Mouse (Mus musculus) C3H10T1/2 (cell line): ENCODE measurements around the gene Gm3252. TPM values are rescaled to one million over a fixed set of nuclear protein-coding genes. Genes with fewer than 3 reads are reported as not detected.

Source experiments
- polyA plus RNA-seq, 2 experiments: library from polyadenylated mRNA; unstranded; fragments of >200 nt; fragmentation: generic; extraction: Trizol; gene quantifications; one replicate each; pipeline ENCODE4 v1.2.1; 2012; ENCODE audit warnings: missing spikeins in 2 of 2

Gene Gm3252
- not detected for polyA plus RNA-seq

DNA sequence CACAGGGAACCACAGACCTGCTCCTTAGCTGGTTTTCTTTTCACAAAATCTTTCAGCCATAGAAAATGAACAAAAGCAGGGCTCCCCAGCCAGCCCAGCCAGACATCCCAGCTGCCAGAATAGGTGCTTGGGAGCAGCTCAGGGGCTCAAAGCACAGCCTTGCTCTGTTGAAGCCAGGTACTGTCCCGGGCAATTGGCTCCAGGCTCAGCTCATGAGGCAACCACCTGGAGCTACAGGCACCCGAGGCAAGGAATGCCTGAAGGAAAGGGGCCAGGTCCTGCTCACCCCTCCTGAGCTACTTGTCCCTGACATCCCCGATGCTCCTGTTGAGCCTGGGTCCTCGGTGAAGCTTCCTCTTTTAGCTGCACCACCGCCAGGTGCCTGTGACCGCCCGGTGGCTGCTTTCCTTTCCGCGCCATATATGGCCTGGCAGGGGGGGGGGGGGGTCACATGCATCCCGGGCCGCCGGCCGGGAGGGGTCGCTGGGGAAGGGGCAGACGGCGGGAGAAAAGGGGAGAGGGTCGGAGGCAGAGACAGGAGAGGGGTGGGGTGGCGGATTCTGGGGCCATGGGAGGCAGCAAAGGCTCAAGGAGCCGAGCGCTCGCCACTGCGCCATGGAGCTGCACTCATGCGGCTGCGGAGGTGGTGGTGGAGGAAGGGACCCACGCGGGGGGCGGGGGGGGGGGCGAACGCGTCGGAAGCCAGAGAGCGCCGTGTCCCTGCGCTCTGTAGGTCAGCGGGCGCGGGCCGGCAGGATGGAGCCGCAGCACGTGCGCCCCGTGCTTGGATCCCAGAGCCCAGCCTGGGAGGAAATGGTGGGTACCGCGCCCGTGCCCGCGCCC, at the start of gene Gm3252:
Gm3252 (plus strand) TSS at position 738 of the 843 bp plus-strand sequence.

DNA sequence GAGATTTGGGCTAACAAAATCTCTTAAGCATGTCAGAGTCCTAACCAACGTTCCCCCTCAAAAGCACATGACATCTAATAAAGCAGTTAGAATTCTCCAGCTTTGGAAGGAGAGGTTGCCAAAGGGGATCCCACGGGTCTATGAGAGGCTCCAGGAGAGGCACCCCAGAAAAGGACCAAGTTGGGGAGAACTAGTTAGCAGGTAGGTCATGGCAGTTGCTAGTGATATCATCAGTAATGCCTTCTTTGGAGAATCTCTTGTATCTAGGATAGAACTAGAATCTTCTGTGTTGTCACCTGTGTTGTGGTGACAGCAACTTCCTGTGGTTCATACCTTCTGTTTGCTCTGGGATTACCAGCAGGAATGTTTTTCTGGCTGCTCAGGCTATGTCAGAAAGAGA, 17.6 kb upstream of the Gm3252 start, which contains the start of gene Gm7876:
Gm7876 (plus strand) TSS at position 301 of the 400 bp plus-strand sequence.

DNA sequence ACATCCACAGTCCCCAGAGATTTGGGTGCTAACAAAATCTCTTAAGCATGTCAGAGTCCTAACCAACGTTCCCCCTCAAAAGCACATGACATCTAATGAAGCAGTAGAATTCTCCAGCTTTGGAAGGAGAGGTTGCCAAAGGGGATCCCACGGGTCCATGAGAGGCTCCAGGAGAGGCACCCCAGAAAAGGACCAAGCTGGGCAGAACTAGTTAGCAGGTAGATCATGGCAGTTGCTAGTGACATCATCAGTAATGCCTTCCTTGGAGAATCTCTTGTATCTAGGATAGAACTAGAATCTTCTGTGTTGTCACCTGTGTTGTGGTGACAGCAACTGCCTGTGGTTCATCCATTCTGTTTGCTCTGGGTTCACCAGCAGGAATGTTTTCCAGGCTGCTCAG, 49.5 kb downstream of the Gm3252 start, which contains the start of gene Gm9602:
Gm9602 (plus strand) TSS at position 301 of the 400 bp plus-strand sequence.

Other genes with a start within 250 kb of the Gm3252 start
- not detected for gene Gm3182, start 245.0 kb upstream of the Gm3252 start, polyA plus RNA-seq
- not detected for gene Gm3047, start 171.4 kb upstream of the Gm3252 start, polyA plus RNA-seq
- not detected for gene Gm8159, start 94.4 kb upstream of the Gm3252 start, polyA plus RNA-seq
- not detected for gene Gm3239, start 62.6 kb upstream of the Gm3252 start, polyA plus RNA-seq
- not detected for gene Gm7876, start 17.5 kb upstream of the Gm3252 start, polyA plus RNA-seq
- not detected for gene Gm9602, start 49.6 kb downstream of the Gm3252 start, polyA plus RNA-seq
- gene Gm3269, start 111.3 kb downstream of the Gm3252 start, polyA plus RNA-seq, result not detected
- gene Gm3264, start 128.8 kb downstream of the Gm3252 start, polyA plus RNA-seq, result not detected
- gene Gm3278, start 165.6 kb downstream of the Gm3252 start, polyA plus RNA-seq, result not detected